Mouse (Mus musculus): ENCODE results near the gene Scrn2. TPM values are rescaled to one million over a fixed set of nuclear protein-coding genes. Genes with fewer than 3 reads are reported as not detected.

Scrn2 gene
- total RNA-seq, 2 experiments from 2014 or later = 11.9 to 13.2 TPM

DNA sequence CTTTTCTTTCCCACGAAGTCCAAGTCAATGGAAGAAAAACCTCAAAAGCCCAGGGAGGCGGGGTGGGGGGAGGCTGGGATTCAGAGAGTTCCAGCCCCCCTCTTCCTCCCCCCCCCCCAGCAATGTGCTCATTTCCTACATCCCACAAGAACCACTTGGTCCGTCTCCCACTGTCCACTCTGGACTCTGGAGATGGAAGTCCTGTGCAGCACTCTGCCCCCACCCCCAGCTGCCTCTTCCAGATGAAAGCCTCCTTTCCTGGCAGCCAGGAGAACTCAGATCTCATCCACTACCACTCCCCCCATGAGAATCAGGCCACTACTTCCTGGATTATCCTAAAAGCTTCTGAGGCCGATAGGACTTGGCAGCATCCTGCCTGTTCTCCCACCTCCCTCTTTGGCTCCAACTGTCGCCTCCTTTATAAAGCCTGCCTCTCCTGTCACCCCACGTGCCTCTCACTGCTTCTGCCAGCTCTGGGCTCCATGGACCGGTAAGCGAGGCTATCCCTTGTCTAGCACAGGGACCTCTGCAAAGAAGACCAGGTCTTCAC lies 16.5 kb upstream of the Scrn2 start, which contains the start of gene Sp6:
Gene Sp6 (plus strand): TSS at position 274 of the 550 bp plus-strand sequence.
- intact Hi-C loops (cut with DNase I) = no loop called here
- no peak for DNase-seq (ENCODE audit: low spot score)

DNA sequence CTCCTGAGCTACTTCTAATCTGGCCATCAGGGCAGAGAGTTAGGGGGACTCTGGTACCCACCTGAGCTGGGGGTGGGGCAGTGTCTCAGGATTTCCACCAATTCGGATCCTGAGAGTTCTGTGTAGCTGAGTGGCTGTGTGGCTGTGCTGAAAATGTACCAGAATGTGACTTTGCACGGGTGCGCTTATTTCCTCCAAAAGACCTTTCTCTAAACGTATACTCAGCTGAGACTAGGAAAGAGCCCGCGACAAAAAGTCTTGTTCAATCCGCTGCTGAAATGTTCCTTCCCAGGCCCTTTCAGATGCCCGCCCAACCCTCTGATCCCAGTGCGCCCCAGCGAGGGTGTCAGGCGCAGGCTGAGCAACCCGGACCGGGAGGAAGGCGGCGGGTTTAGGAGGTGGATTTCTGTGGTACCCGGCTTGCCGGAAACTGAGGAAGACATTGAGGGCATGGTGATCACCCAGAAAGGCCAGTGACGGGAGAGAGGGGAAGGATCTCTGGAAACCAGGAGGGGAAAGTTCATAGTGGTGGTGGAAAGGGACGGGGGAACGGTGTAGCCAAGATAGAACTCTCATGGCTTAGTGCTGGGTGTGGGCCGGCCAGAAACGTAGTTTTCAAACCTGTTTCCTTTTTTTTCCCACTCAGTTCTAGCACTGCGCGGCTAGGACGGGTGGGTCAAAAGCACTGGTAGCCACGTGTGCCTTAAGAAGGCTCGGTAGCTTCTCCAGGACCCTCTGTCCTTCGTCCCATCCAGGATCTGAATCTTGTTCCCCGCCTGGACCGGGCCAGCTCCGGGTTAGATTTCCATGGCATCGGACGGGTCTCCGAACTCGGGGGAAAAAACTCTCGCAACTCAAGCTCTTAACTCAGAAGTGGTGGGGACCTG lies 11.8 kb upstream of the Scrn2 start:
- intact Hi-C loops (cut with DNase I) = no loop called here
- DNase-seq (ENCODE audit: low spot score) = no peak

DNA sequence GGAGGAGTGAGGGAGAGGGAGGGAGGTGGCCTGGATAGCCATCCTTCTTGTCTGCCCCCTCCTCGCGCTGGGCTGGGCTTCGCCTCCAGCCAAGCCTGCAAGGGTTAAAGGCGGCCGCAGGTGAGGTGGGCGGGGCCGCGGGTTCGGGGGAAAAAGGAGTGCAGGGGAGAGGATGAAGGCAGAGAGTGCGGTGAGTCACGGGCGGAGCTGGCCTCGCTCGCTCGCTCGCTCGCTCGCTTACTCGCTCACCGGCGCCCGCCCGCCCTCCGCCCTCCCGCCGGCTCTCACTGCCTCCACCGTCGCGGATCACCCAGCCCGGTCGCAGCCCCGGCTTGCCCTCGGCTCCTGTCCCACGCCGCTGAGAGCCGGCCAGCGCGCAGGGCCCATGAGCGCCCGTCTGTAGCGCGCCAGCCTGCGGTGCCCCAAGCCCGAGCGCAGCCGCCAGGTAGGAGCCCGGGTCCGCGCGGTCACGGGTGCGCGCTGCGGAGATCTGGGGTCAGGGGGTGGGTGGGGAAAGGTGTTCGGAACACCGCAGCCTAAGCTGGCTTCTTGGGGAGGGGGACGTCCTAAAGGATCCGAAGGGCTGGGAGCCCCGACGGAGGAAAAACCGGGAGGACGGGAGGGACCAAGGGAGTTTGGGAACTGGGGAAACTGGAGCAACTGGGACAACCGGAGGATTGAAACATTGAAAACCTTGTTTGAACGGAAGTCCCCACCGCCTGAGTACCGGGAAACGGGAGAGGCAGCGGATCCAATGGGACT lies 11.0 kb upstream of the Scrn2 start:
- intact Hi-C loops (cut with DNase I) = no loop called here

DNA sequence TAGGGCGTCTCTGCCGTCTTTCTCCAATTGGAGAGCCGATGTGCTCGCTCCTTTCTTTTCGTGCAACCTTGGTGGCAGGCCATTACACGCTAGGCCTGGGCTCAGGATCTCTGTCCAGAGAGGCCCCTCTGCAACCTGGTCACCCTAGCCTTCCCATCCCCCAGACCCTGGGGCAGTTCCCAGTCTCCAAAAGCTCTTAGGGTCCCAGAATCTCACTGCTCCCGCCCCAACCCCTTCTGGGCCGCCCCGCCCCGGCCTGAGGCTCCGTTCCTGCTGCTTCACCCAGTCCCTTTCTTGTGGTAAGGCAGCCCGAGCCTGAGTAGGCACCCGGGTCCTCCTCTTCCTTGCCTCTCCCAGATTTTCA lies 10.4 kb upstream of the Scrn2 start:
- intact Hi-C loops (cut with DNase I) = no loop called here
- DNase-seq (ENCODE audit: low spot score) = no peak

More for the DNA sequence above, 11.0 kb upstream of the Scrn2 start:
- DNase-seq (ENCODE audit: low spot score) = no peak

DNA sequence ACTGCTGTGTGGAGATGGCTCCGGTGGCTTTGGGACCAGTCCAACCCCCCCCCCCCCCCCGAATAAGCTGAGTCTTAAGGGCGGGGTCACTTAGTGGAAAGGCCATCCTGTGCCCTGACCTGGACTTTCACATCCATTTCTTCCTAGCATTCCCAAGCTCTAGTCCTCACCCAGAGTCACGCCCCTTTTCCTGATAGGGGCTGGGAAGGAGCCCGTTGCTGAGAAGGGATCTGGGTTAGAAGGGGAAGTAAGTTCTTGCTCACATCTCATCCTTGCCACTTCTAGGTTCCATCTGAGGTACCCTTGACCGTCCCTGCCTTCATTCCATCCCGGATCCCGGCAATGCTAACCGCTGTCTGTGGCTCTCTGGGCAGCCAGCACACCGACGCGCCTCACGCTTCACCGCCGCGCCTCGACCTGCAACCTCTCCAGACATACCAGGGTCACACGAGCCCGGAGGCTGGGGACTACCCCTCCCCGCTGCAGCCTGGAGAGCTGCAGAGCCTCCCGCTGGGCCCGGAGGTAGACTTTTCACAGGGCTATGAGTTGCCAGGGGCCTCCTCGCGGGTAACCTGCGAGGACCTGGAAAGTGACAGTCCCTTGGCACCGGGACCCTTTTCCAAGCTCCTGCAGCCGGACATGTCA lies 8.5 kb upstream of the Scrn2 start:
- intact Hi-C loops (cut with DNase I) = loop anchor here (5.0 kb wide), 1 partner anchor 154 kb away; no protein-coding TSS in a partner anchor
- no peak for DNase-seq (ENCODE audit: low spot score)

DNA sequence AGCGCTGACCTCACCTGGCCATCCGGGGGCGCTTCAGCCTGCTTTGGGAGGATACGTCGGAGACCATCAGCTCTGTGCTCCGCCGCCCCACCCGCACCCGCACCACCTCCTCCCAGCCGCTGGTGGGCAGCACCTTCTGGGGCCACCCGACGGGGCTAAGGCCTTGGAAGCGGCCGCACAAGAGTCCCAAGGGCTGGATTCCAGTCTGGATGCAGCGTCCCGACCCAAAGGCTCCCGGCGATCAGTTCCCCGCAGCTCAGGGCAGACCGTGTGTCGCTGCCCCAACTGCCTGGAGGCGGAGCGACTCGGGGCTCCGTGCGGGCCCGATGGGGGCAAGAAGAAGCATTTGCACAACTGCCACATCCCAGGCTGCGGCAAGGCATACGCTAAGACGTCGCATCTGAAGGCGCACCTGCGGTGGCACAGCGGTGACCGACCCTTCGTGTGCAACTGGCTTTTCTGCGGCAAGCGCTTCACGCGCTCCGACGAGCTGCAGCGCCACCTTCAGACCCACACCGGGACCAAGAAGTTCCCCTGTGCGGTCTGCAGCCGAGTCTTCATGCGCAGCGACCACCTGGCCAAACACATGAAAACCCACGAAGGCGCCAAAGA lies 7.8 kb upstream of the Scrn2 start:
- DNase-seq (ENCODE audit: low spot score) = peak; percentile 45
- intact Hi-C loops (cut with DNase I) = loop anchor here (2.0 to 5.0 kb wide), 2 partner anchors 105 to 155 kb away; partner anchors contain the start of gene Cdk5rap3

DNA sequence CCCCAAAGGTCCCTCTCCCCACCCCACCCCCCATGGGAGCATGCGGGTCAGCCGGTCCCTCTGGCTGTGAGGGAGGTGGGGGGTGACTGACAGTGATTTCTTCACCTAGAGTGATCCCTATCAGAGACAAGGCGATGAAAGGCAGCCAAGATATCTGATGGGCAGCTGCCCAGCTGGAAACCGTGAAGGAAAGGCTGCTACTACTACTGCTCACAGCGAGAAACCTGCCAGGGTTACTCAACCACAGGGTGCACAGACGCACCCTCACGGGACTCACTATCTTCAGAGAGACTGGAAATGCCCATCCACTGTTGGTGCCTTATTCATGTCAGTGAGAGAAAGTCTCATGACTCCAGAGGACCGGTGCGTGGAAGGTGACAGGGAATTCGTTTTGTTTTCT lies 4.8 kb upstream of the Scrn2 start:
- intact Hi-C loops (cut with DNase I) = loop anchor here (5.0 kb wide), 1 partner anchor 158 kb away; no protein-coding TSS in a partner anchor
- DNase-seq (ENCODE audit: low spot score) = no peak

DNA sequence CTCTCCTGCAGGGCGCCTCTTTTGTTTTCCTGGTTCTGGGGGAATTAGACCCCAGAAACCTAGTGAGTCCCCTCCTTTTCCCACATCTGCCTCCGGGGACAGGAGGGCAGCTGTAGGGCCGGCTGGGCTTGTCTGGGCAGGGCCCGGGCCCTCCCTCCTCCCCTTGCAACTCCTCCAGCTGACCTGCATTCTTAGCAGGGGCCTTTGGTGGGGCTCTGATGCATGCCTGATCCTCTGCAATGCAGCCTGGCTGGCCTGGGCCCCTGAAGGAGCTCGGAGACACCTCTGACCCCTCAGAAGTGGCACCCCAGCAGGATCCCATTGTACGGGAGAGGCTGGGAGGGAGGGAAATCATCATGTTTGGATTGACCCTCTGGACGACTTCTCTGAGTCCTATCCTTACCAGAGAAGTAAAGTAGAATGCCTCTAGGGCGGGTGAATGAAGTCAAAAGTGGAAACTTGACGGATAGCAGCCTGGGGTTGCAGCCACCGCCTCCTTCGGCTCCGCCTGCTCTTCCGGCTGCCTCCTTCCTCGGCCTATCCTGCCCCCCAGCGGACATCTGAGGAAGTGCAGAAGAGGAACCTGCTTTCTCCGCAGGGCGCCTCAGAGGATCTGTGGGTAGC lies 3.9 kb upstream of the Scrn2 start:
- intact Hi-C loops (cut with DNase I) = no loop called here

DNA sequence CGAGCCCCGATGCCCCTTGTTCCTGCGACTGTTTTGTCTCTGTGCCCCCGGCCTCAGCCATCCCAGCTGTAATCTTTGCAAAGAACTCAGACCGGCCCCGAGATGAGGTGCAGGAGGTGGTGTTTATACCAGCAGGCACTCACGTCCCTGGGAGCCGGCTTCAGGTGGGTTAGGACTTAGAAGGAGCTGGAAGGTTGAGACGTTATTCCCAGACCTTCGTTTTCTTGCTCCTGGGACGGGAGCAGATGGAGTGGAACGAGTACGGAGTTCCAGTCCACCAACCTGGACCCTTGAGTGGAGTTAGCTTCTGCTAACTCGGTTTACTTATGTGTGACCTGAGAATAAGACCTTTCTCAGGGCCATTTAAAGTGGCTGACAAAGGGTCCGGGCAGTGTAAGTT lies 688 bp downstream of the Scrn2 start:
- no peak for DNase-seq (ENCODE audit: low spot score)
- intact Hi-C loops (cut with DNase I) = no loop called here

More for the DNA sequence above, 3.9 kb upstream of the Scrn2 start:
- peak; percentile 64 for DNase-seq (ENCODE audit: low spot score)

DNA sequence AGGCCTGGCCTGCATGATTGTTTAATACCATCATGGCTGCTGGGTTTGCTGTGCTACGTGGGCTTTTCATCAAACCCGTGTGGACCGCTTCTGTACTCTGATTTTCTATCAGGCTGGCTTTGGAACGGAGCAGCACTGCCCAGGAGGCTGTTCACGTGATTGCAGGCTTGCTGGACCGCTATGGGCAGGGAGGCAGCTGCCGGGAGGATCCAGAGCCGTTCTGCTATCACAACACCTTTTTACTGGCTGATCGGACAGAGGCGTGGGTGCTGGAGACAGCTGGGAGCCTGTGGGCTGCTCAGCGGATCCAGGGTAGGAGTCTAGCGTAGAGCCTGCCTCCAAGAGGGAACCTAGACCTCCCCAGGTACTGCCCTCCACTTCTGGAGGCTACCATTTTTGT lies 2.2 kb downstream of the Scrn2 start:
- intact Hi-C loops (cut with DNase I) = no loop called here
- DNase-seq (ENCODE audit: low spot score) = no peak

DNA sequence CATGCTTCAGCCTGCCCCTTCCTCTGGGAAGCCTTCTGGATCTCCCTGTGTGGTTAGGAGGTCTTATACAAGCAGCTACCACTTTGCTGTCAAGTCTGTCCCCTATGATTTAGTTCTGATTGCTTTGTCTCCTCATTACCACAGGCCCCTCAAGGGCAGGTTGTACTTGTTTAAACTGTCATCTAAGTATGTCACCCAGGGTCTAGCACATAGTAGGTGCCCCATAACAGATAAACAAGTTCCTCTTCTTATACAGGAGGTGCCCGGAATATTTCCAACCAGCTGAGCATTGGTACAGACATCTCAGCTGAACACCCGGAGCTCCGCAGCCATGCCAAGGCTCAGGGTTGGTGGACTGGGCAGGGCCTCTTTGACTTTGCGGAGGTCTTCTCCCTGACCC lies 2.8 kb downstream of the Scrn2 start:
- intact Hi-C loops (cut with DNase I) = no loop called here

DNA sequence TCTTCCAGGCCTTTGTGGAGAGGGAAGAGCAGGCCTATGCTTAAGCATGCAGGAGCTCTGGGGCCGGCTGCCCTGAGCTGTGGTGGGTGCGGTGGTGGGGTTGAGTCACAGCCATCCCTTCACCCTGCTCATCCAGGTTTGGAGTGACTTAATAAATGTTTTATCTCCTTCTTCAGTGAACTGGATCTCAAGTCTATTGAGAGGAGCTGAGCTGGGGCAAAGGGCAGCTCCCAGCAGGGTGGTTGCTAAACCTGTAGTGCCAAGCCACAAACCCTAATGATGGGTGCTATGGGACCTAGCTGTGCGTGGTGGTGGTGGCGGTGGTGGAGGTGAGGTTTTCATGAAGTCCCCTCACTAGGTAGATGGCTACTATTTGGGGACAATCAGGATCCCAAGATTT lies 4.0 kb downstream of the Scrn2 start:
- intact Hi-C loops (cut with DNase I) = no loop called here
- DNase-seq (ENCODE audit: low spot score) = no peak

More for the DNA sequence above, 2.8 kb downstream of the Scrn2 start:
- DNase-seq (ENCODE audit: low spot score) = no peak

DNA sequence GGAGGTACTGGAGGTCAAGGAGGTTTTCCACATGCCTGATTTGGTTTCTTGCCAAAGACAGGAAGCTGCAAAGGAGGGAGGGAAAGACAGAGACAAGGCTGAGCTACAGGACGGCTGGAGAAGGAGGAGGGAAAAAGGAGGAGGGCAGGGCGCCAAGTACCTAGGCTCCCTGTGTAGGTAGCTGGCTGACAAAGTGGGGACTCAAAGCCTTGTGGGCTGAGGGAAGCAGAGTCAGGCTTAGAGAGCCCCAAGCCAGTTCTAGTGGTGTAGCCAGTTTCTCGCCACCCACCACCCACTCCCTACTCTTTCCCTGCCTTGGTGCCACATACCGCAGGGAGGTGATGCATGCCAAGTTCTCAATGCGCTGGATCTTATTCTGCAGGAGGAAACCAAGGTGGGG lies 6.4 kb downstream of the Scrn2 start:
- no peak for DNase-seq (ENCODE audit: low spot score)

DNA sequence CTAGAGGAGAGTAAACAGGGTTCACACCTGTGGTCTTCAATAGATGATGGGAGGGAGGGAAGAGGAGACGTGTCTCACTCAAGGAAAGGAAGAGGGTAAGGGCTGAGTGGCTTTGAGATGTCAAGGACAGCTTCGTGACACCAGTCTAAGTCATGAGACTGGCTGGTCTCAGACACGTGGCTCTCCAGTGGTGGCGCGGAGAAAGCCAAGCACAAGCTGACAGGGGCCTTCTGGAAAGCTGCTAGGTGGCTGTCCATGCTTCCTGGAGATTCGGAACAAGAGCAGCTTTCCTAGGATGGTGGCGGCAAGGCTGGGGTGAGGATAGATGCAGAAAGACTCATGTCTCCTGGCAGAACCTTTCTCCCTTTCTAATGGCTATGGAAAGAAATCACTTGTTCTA lies 9.1 kb downstream of the Scrn2 start:
- intact Hi-C loops (cut with DNase I) = no loop called here
- no peak for DNase-seq (ENCODE audit: low spot score)

More for the DNA sequence above, 6.4 kb downstream of the Scrn2 start:
- intact Hi-C loops (cut with DNase I) = no loop called here

DNA sequence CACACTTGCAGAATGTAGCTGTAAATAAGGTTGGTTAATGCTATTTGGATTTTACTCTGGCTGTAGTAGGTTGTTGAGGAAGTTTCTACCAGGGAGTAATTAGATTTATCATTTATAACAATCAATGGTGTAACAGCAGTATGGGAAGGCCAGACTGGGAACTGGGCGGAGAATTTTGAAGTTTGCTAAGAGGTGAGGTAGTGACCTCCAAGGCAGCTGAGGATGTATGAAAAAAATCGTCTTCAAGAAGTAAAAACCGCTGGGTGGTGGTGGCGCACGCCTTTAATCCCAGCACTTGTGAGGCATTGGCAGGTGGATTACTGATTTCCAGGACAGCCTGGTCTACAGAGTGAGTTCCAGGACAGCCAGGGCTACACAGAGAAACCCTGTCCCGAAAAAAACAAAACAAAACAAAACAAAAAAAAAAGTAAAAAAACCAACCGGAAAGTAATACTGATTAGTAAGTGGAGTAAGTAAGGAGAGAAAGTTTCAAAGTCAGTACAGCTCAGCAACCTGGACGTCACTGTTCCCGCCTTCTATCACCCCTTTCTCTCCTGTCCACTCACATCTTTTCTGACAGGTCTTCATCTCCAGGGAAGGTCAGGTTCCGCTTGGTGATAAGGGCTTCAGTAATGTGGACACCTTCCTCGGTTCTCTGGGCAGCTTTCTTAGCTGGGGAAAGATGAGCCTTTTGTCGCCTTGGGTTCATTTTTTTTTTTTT lies 10.7 kb downstream of the Scrn2 start:
- no peak for DNase-seq (ENCODE audit: low spot score)
- intact Hi-C loops (cut with DNase I) = no loop called here

DNA sequence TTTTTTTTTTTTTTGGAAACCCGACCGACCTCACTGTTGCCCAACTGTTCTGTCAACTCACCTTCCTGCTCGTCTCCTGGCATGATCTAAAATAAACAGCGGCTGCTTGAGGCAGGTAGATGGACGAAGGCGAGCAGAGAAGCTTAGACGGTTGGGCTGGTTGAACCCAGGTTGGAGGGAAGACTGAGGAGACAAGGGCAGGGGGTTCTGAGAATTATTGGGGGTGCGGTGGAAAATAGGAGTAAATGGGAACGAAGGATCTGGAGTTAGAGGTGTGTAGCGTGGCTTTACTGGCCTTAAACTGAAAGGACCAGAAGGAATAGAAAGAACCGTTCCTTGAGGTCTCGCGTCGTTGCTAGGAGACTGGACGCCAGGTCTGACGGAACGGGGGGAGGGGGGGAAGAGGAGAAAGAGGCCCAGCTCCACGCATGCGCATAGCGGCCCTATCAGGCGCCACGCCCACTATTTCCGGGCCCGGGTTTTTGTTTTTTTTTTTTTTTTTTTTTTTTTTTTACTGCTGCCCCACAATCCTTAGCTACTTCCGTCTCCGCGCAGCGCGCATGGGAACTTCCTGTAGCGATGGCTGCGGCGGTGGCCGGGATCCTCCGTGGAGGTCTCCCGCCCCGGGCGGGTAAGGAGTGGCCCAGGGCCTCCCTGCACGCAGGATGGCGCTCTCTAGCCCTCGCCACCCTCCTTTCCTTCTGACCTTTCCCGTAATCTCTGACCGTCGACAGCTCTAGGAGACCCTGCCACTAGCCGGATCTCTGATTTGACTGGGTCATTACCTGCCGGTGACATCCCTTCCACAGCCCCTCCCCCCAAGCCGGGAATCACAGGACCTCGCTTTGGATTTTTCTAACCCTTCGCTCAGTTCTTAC lies 11.5 kb downstream of the Scrn2 start, which contains the start of the genes Lrrc46 and Mrpl10:
Gene Lrrc46 (minus strand): TSS at position 386 of the 878 bp plus-strand sequence.
Gene Mrpl10 (plus strand): TSS at position 539 of the 878 bp plus-strand sequence.
- peak; percentile 69 for DNase-seq (ENCODE audit: low spot score)
- intact Hi-C loops (cut with DNase I) = no loop called here

DNA sequence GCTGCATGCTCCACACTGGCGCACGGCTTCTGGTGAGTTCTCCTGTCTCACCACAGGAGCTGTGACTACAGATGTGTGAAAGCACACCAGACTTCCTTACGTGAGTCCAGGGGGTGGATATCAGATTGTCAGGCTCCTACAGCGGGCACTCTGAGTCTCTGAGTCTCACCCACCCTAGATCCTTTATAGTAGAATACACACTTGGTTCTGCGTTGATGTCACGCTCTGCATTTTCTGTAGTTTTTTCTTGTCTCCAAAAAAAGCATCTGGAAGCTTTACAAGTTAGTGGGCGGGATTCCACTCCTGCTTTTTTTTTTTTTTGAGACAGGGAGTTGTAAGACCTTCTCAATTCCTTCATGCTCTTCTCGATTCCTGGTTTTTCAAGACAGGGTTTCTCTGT lies 15.2 kb downstream of the Scrn2 start:
- intact Hi-C loops (cut with DNase I) = no loop called here
- DNase-seq (ENCODE audit: low spot score) = no peak

All from heart, postnatal 25 days (tissue).